24 mouse cellular contexts compared by ENCODE assay signal in the genomic region with DNA sequence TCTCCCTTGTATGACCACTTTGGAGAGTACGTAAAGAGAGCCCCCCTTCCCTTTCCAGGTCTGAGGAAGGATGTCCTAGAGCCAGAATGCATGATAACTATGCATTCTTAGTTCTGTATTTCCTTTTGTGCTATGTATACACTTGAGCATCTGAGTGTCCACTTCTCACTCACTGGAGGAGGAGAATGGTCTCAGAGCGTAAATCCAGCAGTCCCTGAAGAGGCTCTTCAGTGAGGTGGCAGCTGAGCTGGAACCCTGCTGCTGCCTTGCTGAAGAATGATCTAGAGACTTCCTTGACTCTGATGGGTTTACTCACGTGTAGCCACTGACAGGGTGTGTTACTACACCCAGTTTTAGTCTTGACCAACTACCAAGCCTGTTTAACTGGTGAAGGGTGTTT.
"Had no signal": no experiment of that assay in that cellular context is flagged by ENCODE, and none has a peak within 500 bp of the region (broad histone marks: within the 10 kb centered on the region; RNA-seq: fewer than 3 reads in every experiment).

No protein-coding gene starts in this region.

- H3K9ac ChIP-seq: hindbrain, embryonic 12.5 days; hindbrain, embryonic 14.5 days; intestine, embryonic 15.5 days; limb, embryonic 12.5 days had no signal

- H3K36me3 ChIP-seq: hindbrain, embryonic 10.5 days; hindbrain, embryonic 12.5 days; intestine, embryonic 15.5 days; limb, embryonic 10.5 days; limb, embryonic 12.5 days had no signal

- H3K4me2 ChIP-seq: heart, embryonic 11.5 days; hindbrain, embryonic 12.5 days; hindbrain, embryonic 14.5 days; intestine, embryonic 15.5 days; limb, embryonic 12.5 days had no signal

- H3K27ac ChIP-seq: gastrocnemius, adult 2 months; heart, adult 2 months; hindbrain, embryonic 10.5 days; hindbrain, embryonic 12.5 days; hindbrain, embryonic 14.5 days; intestine, embryonic 15.5 days; layer of hippocampus, adult 2 months; left cerebral cortex, adult 2 months; limb, embryonic 10.5 days; limb, embryonic 12.5 days had no signal

- DNase-seq: gastrocnemius, adult 2 months; gastrocnemius, postnatal 10 days; gastrocnemius, postnatal 25 days; heart, adult 2 months; heart, postnatal 10 days; heart, postnatal 4 days; kidney, adult 18-20 months; kidney, adult 8-10 months; kidney, postnatal 10 days; kidney, postnatal 25 days; kidney, postnatal 4 days; liver had no signal

- H3K4me1 ChIP-seq: hindbrain, embryonic 10.5 days; hindbrain, embryonic 12.5 days had no signal

- H3K27me3 ChIP-seq: hindbrain, embryonic 12.5 days; intestine, embryonic 15.5 days; limb, embryonic 12.5 days had no signal

- H3K9me3 ChIP-seq: hindbrain, embryonic 10.5 days; hindbrain, embryonic 12.5 days; intestine, embryonic 15.5 days; limb, embryonic 10.5 days; limb, embryonic 12.5 days had no signal

- ATAC-seq: hindbrain, embryonic 16.5 days; inflammation-experienced regulatory T-cells, adult 6 months; intestine, embryonic 15.5 days; intestine, postnatal 0 days had no signal

- H3K4me3 ChIP-seq: gastrocnemius, adult 2 months; heart, adult 2 months; hindbrain, embryonic 10.5 days; hindbrain, embryonic 12.5 days; intestine, embryonic 15.5 days; layer of hippocampus, adult 2 months; left cerebral cortex, adult 2 months; limb, embryonic 10.5 days; limb, embryonic 12.5 days had no signal
